Mouse (Mus musculus): ENCODE data around the gene Lemd2. TPM values are rescaled to one million over a fixed set of nuclear protein-coding genes. Genes with fewer than 3 reads are reported as not detected.

Lemd2 gene
- polyA plus RNA-seq (2012; rRNA removed) = 64.0 TPM in 2 replicates

DNA sequence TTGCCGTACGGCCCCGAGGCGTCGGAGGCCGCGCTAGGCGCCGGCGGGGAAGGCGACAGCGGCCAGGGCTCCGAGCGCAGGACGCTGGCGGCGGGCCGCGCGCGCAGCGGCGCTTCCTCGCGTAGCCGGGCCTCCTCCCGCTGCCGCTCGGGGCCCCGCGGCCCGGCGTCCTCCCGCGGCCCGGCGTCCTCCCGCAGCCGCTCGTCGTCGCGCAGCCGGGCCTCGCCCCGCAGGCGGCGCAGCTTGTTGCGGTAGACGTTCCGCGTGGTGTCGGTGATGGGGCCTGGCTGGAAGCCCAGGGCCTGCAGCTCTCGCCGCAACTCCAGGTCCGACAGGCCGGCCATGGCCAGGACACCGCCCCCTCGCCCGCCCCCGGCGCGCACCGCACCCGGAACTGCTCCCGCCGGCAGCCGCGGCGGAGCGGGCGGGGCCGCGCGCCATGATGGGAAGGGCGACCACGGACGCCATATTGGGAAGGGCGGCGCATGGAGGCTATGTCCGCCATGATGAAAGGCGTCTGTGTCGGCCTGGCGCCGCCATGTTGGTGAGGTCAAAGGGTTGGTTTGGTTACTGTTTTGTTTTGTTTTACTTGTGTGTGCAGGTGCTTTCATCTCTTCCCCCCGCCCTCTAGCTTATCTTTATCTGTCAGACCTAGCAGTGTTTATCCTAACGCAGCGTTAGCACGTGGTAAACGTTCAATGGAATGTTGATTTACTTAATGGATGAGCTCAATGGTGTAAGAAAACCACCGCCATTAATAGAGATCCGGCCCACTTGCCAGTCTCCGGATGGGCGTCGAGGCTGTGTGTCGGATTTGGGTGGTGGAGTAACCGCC, at the start of gene Lemd2:
Gene Lemd2, minus strand, starts transcription at position 395 of the 835 bp plus-strand sequence.
- Histone ChIP-seq H3K4me1 (ENCODE audit: control insufficient read depth, insufficient read depth, low read length) (no peaks in the 10 kb centered on the region), H3K4me3 (ENCODE audit: insufficient read depth, low read length) (peak within 1 kb of the TSS; percentile 41), H3K27ac (ENCODE audit: insufficient read depth, low read length) (peak within 1 kb of the TSS; percentile 55)
- TF ChIP-seq CTCF (IDR thresholded peaks at IDR 0.05; ENCODE audit: extremely low read depth, insufficient read depth, low read length) (no peak), POLR2A (IDR thresholded peaks at IDR 0.05; ENCODE audit: extremely low read depth, insufficient read depth, low read length) (0 out of 2 replicates have a peak, but pooled peaks have one; percentile 15)

DNA sequence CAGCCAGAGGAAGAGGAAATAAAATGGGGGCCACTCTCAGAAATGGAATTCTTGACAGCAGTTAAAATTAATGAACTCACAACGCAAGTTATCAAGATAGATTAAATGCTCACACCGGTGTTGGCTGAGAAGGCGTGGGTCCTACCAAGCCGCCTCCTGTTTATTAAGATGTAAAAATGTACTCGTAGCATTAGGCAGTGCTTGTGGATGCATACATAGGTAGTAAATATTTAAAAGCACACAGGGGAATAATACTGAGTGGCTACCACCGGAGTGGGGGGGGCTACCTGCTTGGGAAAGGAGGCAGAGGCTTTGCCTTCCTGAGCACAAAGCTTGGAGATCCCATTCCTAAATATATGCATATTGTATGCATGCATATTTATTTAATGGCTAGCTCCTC, 46.9 kb upstream of the Lemd2 start:
- Histone ChIP-seq H3K4me1 (ENCODE audit: control insufficient read depth, insufficient read depth, low read length) (no peaks in the 10 kb centered on the region), H3K4me3 (ENCODE audit: insufficient read depth, low read length) (no peak overlapping the region), H3K27ac (ENCODE audit: insufficient read depth, low read length) (no peak overlapping the region)
- TF ChIP-seq POLR2A (IDR thresholded peaks at IDR 0.05; ENCODE audit: extremely low read depth, insufficient read depth, low read length) (no peak), CTCF (IDR thresholded peaks at IDR 0.05; ENCODE audit: extremely low read depth, insufficient read depth, low read length) (no peak)

DNA sequence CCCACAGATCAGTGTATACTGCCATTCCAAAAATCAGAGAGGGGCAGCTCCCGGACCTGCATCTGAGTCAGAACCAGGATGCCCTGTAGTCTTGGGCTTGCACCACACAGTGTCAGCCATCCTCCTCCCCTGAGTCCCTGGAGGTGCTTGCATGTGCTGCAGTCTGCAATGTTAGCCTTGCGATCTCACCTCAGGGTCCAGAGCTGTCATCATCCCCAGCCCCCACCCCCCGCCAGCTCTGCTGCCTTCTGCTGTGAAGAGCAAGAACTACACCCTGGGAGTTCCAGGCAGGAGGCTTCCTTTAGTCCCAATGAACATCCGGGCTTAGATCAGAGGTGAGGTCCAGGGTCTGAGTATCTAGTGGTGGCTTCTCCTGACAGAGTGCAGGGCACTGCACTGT, 46.2 kb upstream of the Lemd2 start:
- H3K4me3 ChIP-seq (ENCODE audit: insufficient read depth, low read length) = no peak overlapping the region
- TF ChIP-seq CTCF (IDR thresholded peaks at IDR 0.05; ENCODE audit: extremely low read depth, insufficient read depth, low read length) (no peak), POLR2A (IDR thresholded peaks at IDR 0.05; ENCODE audit: extremely low read depth, insufficient read depth, low read length) (no peak)

DNA sequence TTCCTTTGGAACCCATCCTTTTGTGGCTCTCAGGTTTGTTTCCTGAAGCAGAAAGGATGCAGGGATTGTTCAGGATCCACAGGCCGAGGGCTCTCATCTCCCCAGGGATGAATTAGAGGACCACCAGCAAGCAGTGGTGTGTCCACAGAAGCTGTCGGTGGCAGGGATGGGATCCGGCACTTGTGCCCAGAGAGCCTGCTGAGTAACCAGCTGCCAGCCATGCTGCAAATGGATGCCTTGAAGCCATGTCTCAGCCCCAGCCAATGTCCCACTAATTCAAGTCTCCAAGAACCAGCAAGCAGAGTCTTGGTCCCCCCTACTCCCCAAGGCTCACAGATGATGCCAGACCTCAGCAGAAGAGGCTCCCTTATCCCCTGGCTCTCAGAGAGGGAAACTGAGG, 44.8 kb upstream of the Lemd2 start:
- TF ChIP-seq POLR2A (IDR thresholded peaks at IDR 0.05; ENCODE audit: extremely low read depth, insufficient read depth, low read length) (no peak), CTCF (IDR thresholded peaks at IDR 0.05; ENCODE audit: extremely low read depth, insufficient read depth, low read length) (no peak)
- Histone ChIP-seq H3K4me1 (ENCODE audit: control insufficient read depth, insufficient read depth, low read length) (no peaks in the 10 kb centered on the region), H3K27ac (ENCODE audit: insufficient read depth, low read length) (no peak overlapping the region), H3K4me3 (ENCODE audit: insufficient read depth, low read length) (no peak overlapping the region)

More for the DNA sequence above, 46.2 kb upstream of the Lemd2 start:
- Histone ChIP-seq H3K27ac (ENCODE audit: insufficient read depth, low read length) (no peak overlapping the region), H3K4me1 (ENCODE audit: control insufficient read depth, insufficient read depth, low read length) (no peaks in the 10 kb centered on the region)

DNA sequence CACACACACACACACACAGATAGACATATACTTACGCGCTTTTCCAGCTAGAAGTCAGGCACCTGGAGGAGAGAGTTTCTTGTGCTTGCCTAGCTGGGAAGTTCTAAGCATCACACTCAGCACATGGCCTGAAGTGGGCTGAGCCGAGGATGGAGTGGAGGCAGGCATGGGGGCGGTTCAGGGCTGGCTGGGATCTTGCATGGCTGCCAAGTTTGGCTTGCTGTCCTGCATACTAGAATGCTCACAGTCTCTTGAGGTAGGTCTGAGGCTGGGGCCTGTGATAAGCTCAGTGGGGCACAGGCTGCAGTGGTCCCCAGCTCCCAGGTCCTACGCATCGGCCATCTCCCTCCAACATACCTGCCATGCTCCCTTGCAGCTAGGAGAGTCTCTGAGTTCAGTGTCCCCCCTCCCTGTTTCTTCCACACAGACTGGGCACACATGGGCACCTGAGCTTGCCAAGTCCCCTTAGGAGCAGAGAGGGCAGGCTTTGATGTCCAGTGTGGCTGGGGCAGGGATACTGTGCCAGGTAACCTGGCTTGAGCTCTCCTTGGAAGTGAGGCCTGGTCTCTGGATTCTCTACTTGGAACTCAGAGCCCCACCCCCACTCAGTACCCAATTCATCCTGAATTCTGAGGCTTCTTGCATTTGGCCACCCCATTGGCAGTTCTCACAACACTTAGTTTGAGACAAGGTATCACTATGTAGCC, 43.6 kb upstream of the Lemd2 start:
- no peak overlapping the region for H3K4me3 ChIP-seq (ENCODE audit: insufficient read depth, low read length)
- TF ChIP-seq CTCF (IDR thresholded peaks at IDR 0.05; ENCODE audit: extremely low read depth, insufficient read depth, low read length) (no peak), POLR2A (IDR thresholded peaks at IDR 0.05; ENCODE audit: extremely low read depth, insufficient read depth, low read length) (no peak)
- H3K4me1 ChIP-seq (ENCODE audit: control insufficient read depth, insufficient read depth, low read length) = no peaks in the 10 kb centered on the region

DNA sequence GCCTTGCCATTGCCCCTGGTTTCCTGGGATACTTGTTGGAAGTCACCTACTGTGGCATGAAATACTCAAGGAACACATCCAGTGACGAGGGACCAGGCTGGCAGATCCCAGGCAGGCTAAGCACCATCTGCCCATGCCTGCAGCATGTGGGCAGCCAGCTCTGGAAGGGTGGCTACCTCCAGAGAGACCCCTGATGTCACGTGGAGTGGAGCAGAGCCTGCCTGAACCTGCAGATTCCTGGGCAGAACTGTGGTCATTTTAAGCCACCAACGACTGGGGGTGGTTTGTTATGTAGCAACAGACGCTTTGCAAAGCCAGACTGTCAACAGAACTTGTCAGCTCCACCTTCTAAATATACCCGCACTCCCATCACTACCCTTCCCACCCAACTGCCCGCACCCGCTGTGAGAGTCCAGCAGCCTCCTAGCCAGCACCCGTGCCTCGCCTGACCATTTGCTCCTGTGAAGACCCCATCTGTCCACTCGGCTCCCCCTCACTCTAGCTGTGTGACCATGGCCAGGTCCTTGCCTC, 41.6 kb upstream of the Lemd2 start:
- Histone ChIP-seq H3K27ac (ENCODE audit: insufficient read depth, low read length) (no peak overlapping the region), H3K4me1 (ENCODE audit: control insufficient read depth, insufficient read depth, low read length) (no peaks in the 10 kb centered on the region), H3K4me3 (ENCODE audit: insufficient read depth, low read length) (no peak overlapping the region)
- no peak for TF ChIP-seq CTCF (IDR thresholded peaks at IDR 0.05; ENCODE audit: extremely low read depth, insufficient read depth, low read length)
- TF ChIP-seq POLR2A (IDR thresholded peaks at IDR 0.05; ENCODE audit: extremely low read depth, insufficient read depth, low read length) = no peak

More for the DNA sequence above, 43.6 kb upstream of the Lemd2 start:
- H3K27ac ChIP-seq (ENCODE audit: insufficient read depth, low read length) = no peak overlapping the region

DNA sequence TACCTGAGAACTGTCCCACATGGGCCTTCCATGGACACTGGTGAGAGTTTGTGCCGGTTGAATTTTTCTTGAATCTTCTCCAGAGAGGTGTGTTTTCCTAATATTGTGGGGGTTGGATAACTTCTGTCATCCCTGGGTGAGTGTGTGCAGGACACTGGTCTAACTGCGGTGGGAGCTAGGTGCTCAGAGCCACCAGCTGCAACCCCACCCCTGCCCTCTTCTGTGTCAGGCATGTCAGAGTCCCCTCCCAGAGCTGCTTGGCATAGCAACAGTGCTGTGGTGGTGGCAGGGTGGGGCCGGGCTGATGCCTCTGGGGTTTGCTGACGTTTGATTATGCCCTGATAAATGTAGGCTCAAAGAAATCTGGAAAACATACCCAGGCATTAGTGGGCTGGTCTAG, 40.6 kb upstream of the Lemd2 start:
- Histone ChIP-seq H3K27ac (ENCODE audit: insufficient read depth, low read length) (no peak overlapping the region), H3K4me1 (ENCODE audit: control insufficient read depth, insufficient read depth, low read length) (0 out of 2 replicates have a peak, but pooled peaks cover 1% of the 10 kb centered on the region), H3K4me3 (ENCODE audit: insufficient read depth, low read length) (no peak overlapping the region)
- TF ChIP-seq CTCF (IDR thresholded peaks at IDR 0.05; ENCODE audit: extremely low read depth, insufficient read depth, low read length) (no peak), POLR2A (IDR thresholded peaks at IDR 0.05; ENCODE audit: extremely low read depth, insufficient read depth, low read length) (no peak)

DNA sequence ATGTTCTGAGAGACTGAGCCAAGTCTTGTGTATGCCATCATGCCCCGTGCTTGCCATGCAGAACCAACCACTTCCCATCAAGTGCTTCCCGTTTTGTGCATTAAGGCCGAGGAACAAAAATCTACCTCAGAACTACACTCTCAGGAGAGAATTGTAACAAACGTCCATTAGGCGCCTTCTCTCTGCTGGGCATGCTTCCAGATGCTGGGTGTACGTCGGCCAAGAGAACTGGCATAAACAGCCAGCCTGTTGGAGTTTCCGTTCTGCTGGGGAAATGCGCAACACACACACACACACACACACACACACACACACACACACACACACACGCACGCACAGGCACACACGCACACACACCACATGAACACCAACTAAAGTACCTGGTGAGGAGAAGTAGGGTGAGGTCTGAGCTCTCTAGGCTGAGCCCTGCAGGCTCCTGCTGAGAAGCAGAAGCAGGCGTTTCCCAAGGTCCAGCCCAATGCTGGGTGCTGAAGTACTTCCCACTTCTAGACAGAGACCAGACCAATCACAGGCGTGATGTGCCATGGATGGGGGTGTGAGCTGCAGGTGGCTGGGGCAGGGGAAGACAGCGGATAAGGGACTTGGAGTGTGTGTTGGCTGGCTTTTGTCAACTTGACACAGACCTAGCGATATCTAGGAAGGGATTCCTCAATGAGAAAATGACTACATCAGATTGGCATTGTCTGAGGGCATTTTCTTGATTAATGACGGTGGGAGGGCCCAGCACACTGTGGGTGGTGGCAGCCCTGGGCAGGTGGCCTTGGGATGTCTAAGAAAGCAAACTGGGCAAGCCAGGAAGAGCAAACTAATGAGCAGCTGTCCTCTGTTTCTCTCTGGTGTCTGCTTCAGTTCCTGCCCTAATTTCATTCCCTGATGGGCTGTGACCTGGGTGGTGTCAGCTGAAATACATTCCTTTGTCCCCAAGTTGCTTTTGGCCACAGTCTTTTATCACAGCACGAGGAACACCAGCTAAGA, 38.2 kb upstream of the Lemd2 start:
- Histone ChIP-seq H3K4me1 (ENCODE audit: control insufficient read depth, insufficient read depth, low read length) (0 out of 2 replicates have a peak, but pooled peaks cover 1% of the 10 kb centered on the region), H3K27ac (ENCODE audit: insufficient read depth, low read length) (no peak overlapping the region), H3K4me3 (ENCODE audit: insufficient read depth, low read length) (no peak overlapping the region)
- no peak for TF ChIP-seq POLR2A (IDR thresholded peaks at IDR 0.05; ENCODE audit: extremely low read depth, insufficient read depth, low read length)
- TF ChIP-seq CTCF (IDR thresholded peaks at IDR 0.05; ENCODE audit: extremely low read depth, insufficient read depth, low read length) = no peak

Measured in cortical plate, adult 2 months (tissue).